Mouse (Mus musculus) MEL (cell line): ENCODE measurements around the gene Trim38. TPM values are rescaled to one million over a fixed set of nuclear protein-coding genes. Genes with fewer than 3 reads are reported as not detected.

ENCODE experiments used
- DNase-seq: peaks from one replicate; pipeline ENCODE4 v3.0.0; 2011; ENCODE audit warnings: low read depth, low spot score
- H3K27ac ChIP-seq: 2 replicates; pipeline ENCODE4 v1.5.1; 2012; ENCODE audit warnings: low read depth, mild to moderate bottlenecking, control low read depth, low read length, moderate library complexity; ENCODE audit not compliant: control insufficient read depth
- H3K27me3 ChIP-seq, 2 experiments: fragments of 150-350 bp in 1 of 2; sonication (generic) in 1 of 2; 2 replicates each; pipeline ENCODE4 v1.6.1; 2012; ENCODE audit warnings: low read length in 2 of 2, mild to moderate bottlenecking in 2 of 2, improper control_type of control experiment in 1 of 2, moderate library complexity in 1 of 2; ENCODE audit not compliant: insufficient read depth in 2 of 2, control insufficient read depth in 1 of 2
- H3K36me3 ChIP-seq, 2 experiments: 2 replicates each; pipeline ENCODE4 v1.6.1; 2012 to 2014; ENCODE audit warnings: low read length in 2 of 2, improper control_type of control experiment in 1 of 2, inconsistent platforms in 1 of 2, mild to moderate bottlenecking in 1 of 2; ENCODE audit not compliant: insufficient read depth in 2 of 2, control insufficient read depth in 1 of 2
- H3K4me1 ChIP-seq, 2 experiments: fragments of 150-350 bp in 1 of 2; sonication (generic) in 1 of 2; 2 replicates each; pipeline ENCODE4 v1.6.1; 2012; ENCODE audit warnings: low read length in 2 of 2, improper control_type of control experiment in 1 of 2, mild to moderate bottlenecking in 1 of 2; ENCODE audit not compliant: insufficient read depth in 2 of 2, control insufficient read depth in 1 of 2
- H3K4me3 ChIP-seq, 2 experiments: fragments of 150-350 bp in 1 of 2; sonication (generic) in 1 of 2; 2 replicates each; pipeline ENCODE4 v1.5.1; 2012; ENCODE audit warnings: low read depth in 2 of 2, low read length in 2 of 2, mild to moderate bottlenecking in 2 of 2, moderate library complexity in 2 of 2, control low read depth in 1 of 2, improper control_type of control experiment in 1 of 2; ENCODE audit not compliant: control insufficient read depth in 1 of 2, insufficient read depth in 1 of 2
- H3K79me2 ChIP-seq: 2 replicates; pipeline ENCODE4 v1.6.1; 2012; ENCODE audit warnings: mild to moderate bottlenecking, low read length, moderate library complexity; ENCODE audit not compliant: control insufficient read depth, poor library complexity, insufficient read depth
- H3K9ac ChIP-seq: 2 replicates; pipeline ENCODE4 v1.6.1; 2012; ENCODE audit warnings: low read depth, mild to moderate bottlenecking, control low read depth, low read length, moderate library complexity; ENCODE audit not compliant: control insufficient read depth, poor library complexity, severe bottlenecking
- H3K9me3 ChIP-seq: fragments of 150-350 bp; sonication (generic); replicated peaks from 2 replicates; pipeline ENCODE4 v1.6.1; 2012; ENCODE audit warnings: mild to moderate bottlenecking, low read length, improper control_type of control experiment, moderate library complexity; ENCODE audit not compliant: insufficient read depth
- GATA1 ChIP-seq: IDR thresholded peaks from 2 replicates; pipeline ENCODE4 v1.6.1; 2011; ENCODE audit warnings: low read depth, low read length, improper control_type of control experiment
- MYC ChIP-seq: IDR thresholded peaks from 2 replicates; pipeline ENCODE4 v1.6.1; 2011; ENCODE audit warnings: low read depth, mild to moderate bottlenecking, low read length, improper control_type of control experiment, moderate library complexity
- NRF1 ChIP-seq: IDR thresholded peaks from 2 replicates; pipeline ENCODE4 v1.6.1; 2014; ENCODE audit warnings: low read depth, mild to moderate bottlenecking, inconsistent platforms, low read length, improper control_type of control experiment, moderate library complexity; ENCODE audit not compliant: poor library complexity, insufficient read depth, severe bottlenecking
- POLR2A ChIP-seq, 2 experiments: IDR thresholded peaks; 2 replicates each; pipeline ENCODE4 v1.6.1; 2011 to 2012; ENCODE audit warnings: low read length in 2 of 2, mild to moderate bottlenecking in 2 of 2, control low read depth in 1 of 2, improper control_type of control experiment in 1 of 2, low read depth in 1 of 2, moderate library complexity in 1 of 2; ENCODE audit not compliant: control insufficient read depth in 1 of 2, insufficient read depth in 1 of 2, poor library complexity in 1 of 2
- POLR2AphosphoS2 ChIP-seq: IDR thresholded peaks from 2 replicates; pipeline ENCODE4 v1.6.1; 2011; ENCODE audit warnings: low read length, improper control_type of control experiment
- POLR2AphosphoS5 ChIP-seq: IDR thresholded peaks from 2 replicates; pipeline ENCODE4 v1.6.1; 2012; ENCODE audit warnings: low read depth, borderline replicate concordance, mild to moderate bottlenecking, inconsistent platforms, low read length, moderate library complexity, mixed read lengths
- TAL1 ChIP-seq: IDR thresholded peaks from 2 replicates; pipeline ENCODE4 v1.6.1; 2012; ENCODE audit warnings: mild to moderate bottlenecking, inconsistent platforms, low read length, moderate library complexity, mixed read lengths
- USF1 ChIP-seq: IDR thresholded peaks from 2 replicates; pipeline ENCODE4 v1.6.1; 2014; ENCODE audit warnings: low read depth, mild to moderate bottlenecking, inconsistent platforms, low read length, improper control_type of control experiment, moderate library complexity
- ZMIZ1 ChIP-seq: IDR thresholded peaks from 2 replicates; pipeline ENCODE4 v1.6.1; 2012; ENCODE audit warnings: low read depth, mild to moderate bottlenecking, inconsistent platforms, low read length, improper control_type of control experiment, moderate library complexity
- polyA plus RNA-seq, 2 experiments: library from polyadenylated mRNA; stranded (reverse) in 1 of 2; unstranded in 1 of 2; fragments of >175 nt in 1 of 2; fragments of >200 nt in 1 of 2; gene quantifications; 2 replicates each; pipeline versions ENCODE4 v1.2.1 to v1.2.4; 2012; ENCODE audit warnings: low replicate concordance in 2 of 2, low read depth in 1 of 2; ENCODE audit not compliant: insufficient read length in 2 of 2, insufficient read depth in 1 of 2, missing spikeins in 1 of 2
- total RNA-seq: library from RNA; depleted of rRNA; stranded (reverse); fragments of 300-350 nt; gene quantifications from 2 replicates; pipeline ENCODE4 v1.2.3, GENCODE M21; 2012

Gene Trim38
- total and polyA plus RNA-seq, 3 experiments, result not detected

DNA sequence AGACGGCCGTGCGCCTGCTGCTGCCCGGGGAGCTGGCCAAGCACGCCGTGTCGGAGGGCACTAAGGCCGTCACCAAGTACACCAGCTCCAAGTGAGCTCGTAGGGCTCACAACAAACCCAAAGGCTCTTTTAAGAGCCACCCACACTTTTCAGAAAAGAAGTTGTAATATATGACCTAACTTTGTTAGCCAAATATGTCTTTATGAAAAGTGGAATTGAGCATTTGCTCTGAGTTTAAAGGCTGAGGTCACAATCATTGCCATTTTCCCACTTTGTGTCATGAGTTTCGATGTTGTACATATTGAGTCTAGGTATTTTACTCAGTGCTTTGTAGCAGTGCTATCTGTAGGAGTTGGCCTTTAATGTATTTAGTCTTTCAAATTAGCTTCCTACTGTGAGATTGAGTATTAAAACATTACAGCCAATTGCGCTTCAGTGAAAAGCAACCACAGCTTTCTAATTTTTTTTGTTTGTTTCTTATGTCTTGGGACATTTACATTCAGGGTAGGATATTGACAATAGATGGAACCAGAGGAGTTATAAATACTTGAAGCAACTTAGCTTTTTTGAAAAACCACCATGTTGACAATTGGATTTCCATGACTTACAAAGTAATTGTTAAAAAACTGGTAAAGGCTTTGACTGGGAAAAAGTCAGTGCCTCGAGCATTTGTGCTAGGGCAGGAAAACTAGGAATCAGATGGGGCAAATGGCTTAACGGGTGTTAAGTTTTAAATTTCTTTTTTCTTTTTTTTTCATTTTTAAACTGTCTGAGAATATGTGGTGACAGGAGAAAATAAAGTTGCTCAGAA, 22.4 kb upstream of the Trim38 start:
- peak overlapping the region; percentile 81 for H3K9ac ChIP-seq
- no peaks in the 10 kb centered on the region for H3K9me3 ChIP-seq
- peak overlapping the region; percentile 2 to 17; a peak in 2 of 4 replicates for H3K4me3 ChIP-seq
- H3K27ac ChIP-seq, result peak overlapping the region; percentile 99
- DNase-seq, result peak; percentile 86
- peaks cover 0 to 40% of the 10 kb centered on the region in 2 experiments; a peak in 2 of 4 replicates for H3K36me3 ChIP-seq
- H3K27me3 ChIP-seq, result no peaks in the 10 kb centered on the region
- peaks cover 1% of the 10 kb centered on the region; the same call in 1 of the 2 replicates for H3K79me2 ChIP-seq
- no peak for TF ChIP-seq TAL1
- peak; percentile 98; the same call in 1 of the 2 replicates for TF ChIP-seq POLR2AphosphoS5
- TF ChIP-seq POLR2A (IDR thresholded peaks at IDR 0.05; ENCODE audit: control insufficient read depth in 1 of 2, insufficient read depth in 1 of 2, low read depth in 1 of 2, low read length in 2 of 2, poor library complexity in 1 of 2), result peak; percentile 90 to 99
- TF ChIP-seq, all 39 proteins: peak for 2
- H3K4me1 ChIP-seq, result peaks cover 0 to 16% of the 10 kb centered on the region in 2 experiments; a peak in 2 of 4 replicates

GRCm38 (mm10) chr13:23747892-23748288, 21.8 kb upstream of the Trim38 start:
- Histone ChIP-seq H3K9ac (peak overlapping the region; percentile 85), H3K4me1 (peaks cover 0 to 16% of the 10 kb centered on the region in 2 experiments; a peak in 2 of 4 replicates), H3K27me3 (no peaks in the 10 kb centered on the region), H3K4me3 (peak overlapping the region; percentile 2 to 17; a peak in 3 of 4 replicates), H3K27ac (peak overlapping the region; percentile 99), H3K36me3 (peaks cover 0 to 40% of the 10 kb centered on the region in 2 experiments; a peak in 2 of 4 replicates), H3K79me2 (peaks cover 1% of the 10 kb centered on the region; the same call in 1 of the 2 replicates), H3K9me3 (no peaks in the 10 kb centered on the region)
- DNase-seq, result peak; percentile 77
- TF ChIP-seq POLR2AphosphoS2, result no peak
- no peak for TF ChIP-seq ZMIZ1
- TF ChIP-seq POLR2A (IDR thresholded peaks at IDR 0.05; ENCODE audit: control insufficient read depth in 1 of 2, insufficient read depth in 1 of 2, low read depth in 1 of 2, low read length in 2 of 2, poor library complexity in 1 of 2), result no peak; a peak in 1 of 4 replicates
- TF ChIP-seq USF1, result no peak
- no peak for TF ChIP-seq MYC

GRCm38 (mm10) chr13:23749563-23750121, 20.1 kb upstream of the Trim38 start:
- Histone ChIP-seq H3K79me2 (no peaks in the 10 kb centered on the region; the same call in 1 of the 2 replicates), H3K27ac (peak overlapping the region; percentile 82), H3K36me3 (peaks cover 0 to 47% of the 10 kb centered on the region in 2 experiments; a peak in 2 of 4 replicates), H3K9ac (peak overlapping the region; percentile 36), H3K27me3 (no peaks in the 10 kb centered on the region), H3K4me1 (peaks cover 0 to 16% of the 10 kb centered on the region in 2 experiments; a peak in 2 of 4 replicates), H3K9me3 (no peaks in the 10 kb centered on the region), H3K4me3 (no peak overlapping the region)
- no peak for TF ChIP-seq NRF1
- TF ChIP-seq GATA1, result no peak
- DNase-seq, result peak; percentile 70
